Mouse (Mus musculus) spleen, adult 2 months (tissue): Measurements from ENCODE around the gene Nr2f6.

Source experiments
- CTCF ChIP-seq: fragments of 200-500 bp; IDR thresholded peaks from 2 replicates; pipeline ENCODE4 v1.5.1; 2011; ENCODE audit warnings: mild to moderate bottlenecking, inconsistent platforms; ENCODE audit not compliant: insufficient read depth, insufficient read length, insufficient replicate concordance; ENCODE audit errors: extremely low read depth
- POLR2A ChIP-seq: fragments of 200-500 bp; IDR thresholded peaks from 2 replicates; pipeline ENCODE4 v1.6.1; 2011; ENCODE audit warnings: low read depth, low read length, inconsistent platforms

DNA sequence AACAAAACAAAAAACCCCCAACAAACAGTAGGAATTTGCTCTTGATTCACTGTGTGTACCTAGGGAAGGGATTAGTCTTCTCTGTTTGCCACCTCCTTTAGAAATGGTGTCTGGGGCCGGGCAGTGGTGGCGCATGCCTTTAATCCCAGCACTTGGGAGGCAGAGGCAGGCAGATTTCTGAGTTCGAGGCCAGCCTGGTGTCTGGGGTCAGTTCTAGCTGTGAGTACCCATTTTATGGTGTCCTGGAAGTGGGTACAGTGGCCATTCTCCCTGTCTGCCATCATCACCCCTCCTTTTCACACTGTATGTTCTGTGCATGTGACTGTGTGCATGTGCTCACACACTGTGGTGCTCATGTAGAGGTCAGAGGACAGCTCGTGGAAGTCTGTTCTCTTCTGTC is 26.5 kb upstream of the Nr2f6 start:
- TF ChIP-seq CTCF: no peak
- no peak for TF ChIP-seq POLR2A
